ENCODE assay signal across 25 mouse cellular contexts in the genomic region with DNA sequence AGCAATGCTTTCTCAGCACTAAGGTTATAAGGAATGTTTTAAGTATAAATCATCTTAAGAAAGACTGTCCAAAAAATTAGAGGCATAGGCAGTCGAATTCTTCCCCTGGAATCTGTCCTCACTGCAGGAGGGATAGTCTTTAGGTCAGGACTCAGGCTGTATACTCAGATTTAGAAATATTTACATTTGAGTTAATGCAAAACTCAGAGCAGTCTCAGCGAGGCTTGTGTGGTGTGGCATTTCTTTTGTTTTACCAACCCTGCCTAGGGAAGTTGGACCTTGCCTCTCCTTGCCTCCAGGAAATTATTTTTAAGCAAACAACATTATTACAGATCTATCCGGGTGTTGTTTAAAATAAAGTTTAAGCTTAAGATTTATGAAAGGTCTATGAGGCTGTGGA. TPM values are rescaled to one million over a fixed set of nuclear protein-coding genes. Genes with fewer than 3 reads are reported as not detected.
"Had no signal": no experiment of that assay in that cellular context is flagged by ENCODE, and none has a peak within 500 bp of the region (broad histone marks: within the 10 kb centered on the region; RNA-seq: fewer than 3 reads in every experiment).

No protein-coding gene starts in this region.

- H3K27me3 ChIP-seq: limb, embryonic 13.5 days; lung, embryonic 15.5 days; midbrain, embryonic 12.5 days; neural tube, embryonic 13.5 days had no signal

- H3K4me1 ChIP-seq: limb, embryonic 13.5 days; lung, embryonic 15.5 days; midbrain, embryonic 12.5 days; neural tube, embryonic 13.5 days had no signal

- H3K4me2 ChIP-seq: limb, embryonic 13.5 days; lung, embryonic 15.5 days; midbrain, embryonic 12.5 days; neural tube, embryonic 13.5 days had no signal

- H3K36me3 ChIP-seq: limb, embryonic 13.5 days; lung, embryonic 15.5 days; midbrain, embryonic 12.5 days; neural tube, embryonic 13.5 days had no signal

- H3K9ac ChIP-seq: limb, embryonic 13.5 days; liver, embryonic 14.5 days; lung, embryonic 15.5 days; midbrain, embryonic 12.5 days; neural tube, embryonic 13.5 days had no signal

- H3K4me3 ChIP-seq: limb, embryonic 13.5 days; lung, embryonic 15.5 days; midbrain, embryonic 12.5 days; neural tube, embryonic 13.5 days had no signal

- DNase-seq: kidney, adult 8-10 months; kidney, postnatal 36 days; left cerebral cortex, postnatal 4 days; lung, postnatal 14 days; retina, postnatal 1 day; right cerebral cortex, postnatal 14 days; thymus, adult 2 months; thymus, postnatal 25 days had no signal

- H3K9me3 ChIP-seq: limb, embryonic 13.5 days; lung, embryonic 15.5 days; midbrain, embryonic 12.5 days had no signal

- ATAC-seq: hindbrain, postnatal 0 days; midbrain, embryonic 16.5 days had no signal

- H3K27ac ChIP-seq: hindbrain, postnatal 0 days; limb, embryonic 13.5 days; liver, embryonic 14.5 days; lung, embryonic 15.5 days; midbrain, embryonic 12.5 days; neural tube, embryonic 13.5 days had no signal

RNA-seq across cellular contexts. Expression of a gene that starts 5.1 kb away (rescaled TPM):
- total RNA-seq: hindbrain, postnatal 0 days; layer of hippocampus, adult 8-10 months; layer of hippocampus, postnatal 14 days; left cerebral cortex, adult 18-20 months; left cerebral cortex, postnatal 10 days; left cerebral cortex, postnatal 4 days; megakaryocyte-erythroid progenitor cell, adult 5-6 weeks had no signal
- polyA plus RNA-seq: hindbrain, postnatal 0 days; intestine, embryonic 14.5 days; kidney, embryonic 16.5 days; limb, embryonic 13.5 days; liver, embryonic 14.5 days; lung, embryonic 15.5 days; midbrain, embryonic 12.5 days; midbrain, embryonic 16.5 days; neural tube, embryonic 13.5 days; spleen, adult 2 months; testis, adult 2 months; thymus, adult 2 months; urinary bladder, adult 2 months had no signal

RNA-seq across cellular contexts. Expression of a gene that starts 21.4 kb away (rescaled TPM):
- total RNA-seq: hindbrain, postnatal 0 days; layer of hippocampus, adult 8-10 months; layer of hippocampus, postnatal 14 days; left cerebral cortex, adult 18-20 months; left cerebral cortex, postnatal 10 days; left cerebral cortex, postnatal 4 days; megakaryocyte-erythroid progenitor cell, adult 5-6 weeks had no signal
- polyA plus RNA-seq: hindbrain, postnatal 0 days; intestine, embryonic 14.5 days; kidney, embryonic 16.5 days; limb, embryonic 13.5 days; liver, embryonic 14.5 days; lung, embryonic 15.5 days; midbrain, embryonic 12.5 days; midbrain, embryonic 16.5 days; neural tube, embryonic 13.5 days; spleen, adult 2 months; testis, adult 2 months; thymus, adult 2 months; urinary bladder, adult 2 months had no signal

RNA-seq across cellular contexts. Expression of a gene that starts 22.3 kb away (rescaled TPM):
- total RNA-seq: hindbrain, postnatal 0 days; layer of hippocampus, adult 8-10 months; layer of hippocampus, postnatal 14 days; left cerebral cortex, adult 18-20 months; left cerebral cortex, postnatal 10 days; left cerebral cortex, postnatal 4 days; megakaryocyte-erythroid progenitor cell, adult 5-6 weeks had no signal
- polyA plus RNA-seq: hindbrain, postnatal 0 days; intestine, embryonic 14.5 days; kidney, embryonic 16.5 days; limb, embryonic 13.5 days; liver, embryonic 14.5 days; lung, embryonic 15.5 days; midbrain, embryonic 12.5 days; midbrain, embryonic 16.5 days; neural tube, embryonic 13.5 days; spleen, adult 2 months; testis, adult 2 months; thymus, adult 2 months; urinary bladder, adult 2 months had no signal

RNA-seq across cellular contexts. Expression of a gene that starts 29.3 kb away (rescaled TPM):
- total RNA-seq: layer of hippocampus, adult 8-10 months; layer of hippocampus, postnatal 14 days; left cerebral cortex, adult 18-20 months; left cerebral cortex, postnatal 10 days; left cerebral cortex, postnatal 4 days; megakaryocyte-erythroid progenitor cell, adult 5-6 weeks had no signal
- polyA plus RNA-seq: intestine, embryonic 14.5 days; kidney, embryonic 16.5 days; limb, embryonic 13.5 days; liver, embryonic 14.5 days; lung, embryonic 15.5 days; midbrain, embryonic 12.5 days; midbrain, embryonic 16.5 days; neural tube, embryonic 13.5 days; spleen, adult 2 months; testis, adult 2 months; urinary bladder, adult 2 months had no signal
